Mouse (Mus musculus): ENCODE measurements around the gene Hspbap1.

DNA sequence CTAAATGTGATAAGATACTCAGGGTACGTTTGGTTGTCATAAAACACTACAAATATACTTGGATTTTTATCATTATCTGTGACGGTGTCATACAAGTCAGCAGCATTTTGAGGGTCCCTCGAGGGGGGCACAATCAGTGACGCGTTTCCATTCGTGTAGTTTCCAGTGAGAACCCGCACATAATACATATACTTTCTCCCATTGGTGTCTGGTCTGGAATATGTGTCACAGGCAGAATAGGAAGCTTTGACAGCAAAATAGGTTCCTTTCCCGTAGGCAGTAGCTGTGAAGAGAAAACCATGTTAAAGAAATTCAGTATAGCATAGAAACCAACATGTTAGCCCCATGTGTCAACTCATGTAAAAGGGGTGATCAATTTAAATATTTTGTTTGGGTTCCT lies 64.5 kb downstream of the Hspbap1 start:
- TF ChIP-seq GATA1 (IDR thresholded peaks at IDR 0.05; ENCODE audit: borderline replicate concordance, low read length) (no peak), FLI1 (IDR thresholded peaks at IDR 0.05; ENCODE audit: low read length) (no peak)
